Mouse (Mus musculus): ENCODE measurements at regions not wholly inside any gene's neighbourhood (a gene's known extent, or its start where the extent isn't known, plus 50 kb on each side); places are given as distances from the start of the nearest gene placed in this dataset.
A peak's percentile ranks its signal among the peaks of the same experiment; 100 is the strongest.

DNA sequence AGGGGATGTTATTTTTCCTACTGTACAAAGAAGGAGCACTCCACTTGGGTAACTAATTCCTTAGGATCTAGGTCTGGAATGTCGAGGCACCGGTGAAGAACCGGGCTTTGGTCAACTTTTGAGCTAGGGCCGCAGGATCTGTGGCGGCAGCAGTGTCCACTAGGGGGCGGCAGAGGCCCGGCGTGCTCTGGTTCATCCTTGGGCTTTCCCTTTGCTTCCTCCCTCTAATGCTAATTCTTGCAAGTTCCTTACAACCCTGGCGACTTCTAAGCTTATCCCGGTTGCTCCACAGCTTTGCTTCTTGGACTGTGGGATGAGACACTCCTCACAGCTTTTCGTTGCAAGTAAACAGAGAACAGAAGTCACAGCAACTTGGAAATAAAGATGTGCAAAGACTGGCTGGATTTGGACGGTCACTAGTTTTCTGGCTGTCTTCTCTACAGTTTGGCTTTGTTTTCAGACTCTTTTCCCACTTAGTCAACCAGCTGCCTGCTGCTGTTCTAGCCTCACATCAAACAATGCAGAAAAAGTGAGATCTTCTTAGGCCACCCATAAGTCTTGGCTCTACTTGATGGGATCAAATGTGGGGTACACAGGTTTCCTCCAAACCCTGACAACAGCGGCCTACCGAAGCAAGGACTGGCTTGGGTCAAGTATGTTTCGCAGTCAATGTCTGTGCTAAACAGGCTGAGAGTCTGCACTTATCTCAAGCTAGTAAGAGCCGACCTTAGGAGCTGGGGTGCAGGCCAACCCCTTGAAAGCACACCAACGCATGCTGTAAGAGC lies 51.2 kb upstream of the Tmem72 start:
- peak; percentile 76 for DNase-seq (ENCODE audit: low read depth, low spot score)

DNA sequence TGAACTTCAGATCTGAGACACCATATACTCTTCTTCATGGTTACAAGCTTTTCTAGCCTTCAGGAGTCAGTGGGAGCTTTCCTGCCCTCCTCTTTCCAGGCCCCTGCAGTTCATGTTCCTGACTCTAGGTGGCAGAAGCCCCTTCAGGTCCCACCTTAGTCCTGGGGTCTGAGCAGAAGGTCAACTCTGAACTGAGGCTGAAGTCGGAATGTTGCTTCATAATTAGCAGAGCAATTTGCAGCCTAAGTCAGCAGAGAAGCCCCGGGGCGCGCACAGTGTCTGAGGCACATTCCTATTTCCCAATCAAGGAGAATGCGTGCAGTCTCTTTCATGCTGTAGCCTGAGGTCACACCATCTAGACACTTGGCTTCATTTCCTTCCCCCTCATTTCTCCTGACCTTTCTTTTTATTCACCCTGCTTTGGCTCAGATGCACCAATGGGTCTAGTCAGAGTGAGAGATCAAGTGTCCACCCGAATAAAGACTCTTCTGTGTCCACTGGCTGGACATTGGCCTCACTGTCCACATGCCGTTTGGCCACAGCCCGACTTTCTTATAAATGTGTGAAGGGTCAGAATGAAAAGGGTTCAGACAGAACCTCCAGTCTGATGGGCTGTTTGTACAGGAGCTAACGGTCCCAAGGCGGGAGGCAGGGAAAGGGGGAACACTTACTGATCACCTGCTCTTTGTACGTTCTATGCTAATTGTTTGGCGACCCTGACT lies 58.4 kb upstream of the Tmem72 start:
- peak; percentile 61 for DNase-seq (ENCODE audit: low read depth, low spot score)

DNA sequence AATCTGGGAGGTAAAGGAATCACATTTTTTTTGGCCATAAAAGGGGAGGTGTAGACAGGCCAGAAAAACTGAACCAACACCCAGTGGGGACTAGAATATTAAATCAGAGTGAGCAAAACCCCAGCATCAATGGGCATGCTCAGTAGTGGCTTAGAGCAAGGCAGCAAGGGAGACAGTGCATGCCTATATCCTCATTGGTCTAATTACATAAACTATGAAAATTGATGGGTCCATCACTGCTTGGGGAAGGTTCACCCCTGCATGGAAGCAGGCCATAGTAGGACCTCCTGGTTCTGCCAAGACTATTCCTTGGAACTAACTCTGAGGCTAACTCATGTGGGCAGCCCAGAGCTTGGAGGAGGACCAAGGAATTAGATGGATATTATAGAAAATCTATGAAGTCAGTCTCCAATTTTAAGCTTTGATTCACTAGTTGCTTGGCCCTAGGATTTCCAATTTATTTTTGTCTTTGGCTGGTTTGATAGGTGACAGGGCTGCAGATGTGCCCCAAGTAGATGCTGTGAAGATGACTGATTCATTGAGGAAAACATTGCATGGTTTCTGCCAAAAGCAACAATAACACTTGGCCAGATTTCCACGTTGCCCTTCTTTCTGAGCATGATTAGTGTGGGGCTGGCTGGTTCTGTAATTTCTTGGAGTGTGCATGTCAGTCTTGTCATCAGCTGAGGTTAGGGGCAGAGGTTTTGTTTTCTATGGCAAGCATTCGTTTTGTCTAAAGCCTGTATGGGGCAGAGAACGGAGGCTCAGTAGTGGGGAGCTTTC lies 70.0 kb upstream of the Tmem72 start:
- DNase-seq (ENCODE audit: low read depth, low spot score): no peak

DNA sequence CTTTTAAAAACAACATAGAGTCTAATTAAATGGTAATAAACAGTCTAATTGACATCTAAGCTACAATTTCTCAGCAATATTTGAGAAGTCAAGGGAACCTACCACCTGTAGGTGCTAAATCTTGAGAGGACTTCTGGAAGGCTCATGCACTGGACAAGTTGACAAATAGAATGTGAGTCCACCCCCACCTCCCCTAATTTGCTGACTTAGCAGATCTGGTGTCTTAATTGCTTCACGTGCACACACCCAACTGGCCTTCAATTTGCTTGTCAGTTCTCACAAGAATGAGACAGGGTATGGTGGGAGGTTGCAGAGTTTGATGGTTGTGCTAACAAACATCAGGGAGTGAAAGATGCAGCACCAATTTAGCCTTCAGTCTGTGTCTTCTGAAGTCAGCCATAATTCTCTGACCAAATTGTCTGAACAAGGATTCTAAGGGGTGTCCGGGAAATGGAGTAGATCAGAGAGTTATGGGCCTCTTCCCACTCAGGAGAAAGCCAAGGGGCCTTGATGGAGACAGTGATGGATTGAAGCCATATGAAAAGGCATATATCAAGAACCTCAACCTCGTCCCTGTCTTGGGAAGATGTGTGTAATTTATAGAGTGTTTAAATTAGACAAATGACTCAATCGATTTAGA lies 76.7 kb upstream of the Tmem72 start:
- DNase-seq (ENCODE audit: low read depth, low spot score): no peak

GRCm38 (mm10) chr6:116793961-116794336 lies 77.2 kb upstream of the Tmem72 start:
- no peak for DNase-seq (ENCODE audit: low read depth, low spot score)

DNA sequence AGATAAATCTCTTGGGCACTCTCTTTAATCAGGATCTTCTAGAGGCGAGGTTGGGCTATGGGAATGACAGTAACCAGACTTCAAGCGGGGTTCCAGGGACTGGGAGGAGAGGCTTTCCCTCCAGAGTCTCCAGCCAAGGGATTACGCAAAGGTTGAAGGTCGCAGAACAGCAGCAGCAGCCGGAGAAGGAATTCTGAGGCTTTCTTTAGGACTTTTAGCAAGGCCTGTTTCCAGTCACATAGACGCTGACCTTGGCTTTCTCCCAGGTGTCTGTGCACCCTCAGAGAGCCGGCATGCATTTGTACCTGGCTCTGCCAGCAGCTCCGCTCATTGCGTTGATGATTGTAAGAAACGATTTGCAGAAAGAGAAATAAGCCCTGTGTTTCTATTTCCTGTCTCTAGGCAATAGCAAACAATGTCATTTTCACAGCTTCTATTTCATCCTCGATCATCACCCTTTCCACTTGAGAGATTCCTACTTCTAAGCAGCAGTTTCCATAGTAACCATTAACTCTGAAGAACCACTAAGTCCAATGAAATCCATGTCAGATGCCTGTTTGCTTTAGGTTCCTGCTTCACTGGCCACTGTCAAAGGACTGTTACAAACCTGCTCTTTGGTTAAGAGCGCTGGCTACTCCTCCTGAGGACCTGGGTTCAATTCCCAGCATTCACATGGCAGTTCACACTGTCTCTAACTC lies 104.7 kb upstream of the Tmem72 start:
- no peak for DNase-seq (ENCODE audit: low read depth, low spot score)

DNA sequence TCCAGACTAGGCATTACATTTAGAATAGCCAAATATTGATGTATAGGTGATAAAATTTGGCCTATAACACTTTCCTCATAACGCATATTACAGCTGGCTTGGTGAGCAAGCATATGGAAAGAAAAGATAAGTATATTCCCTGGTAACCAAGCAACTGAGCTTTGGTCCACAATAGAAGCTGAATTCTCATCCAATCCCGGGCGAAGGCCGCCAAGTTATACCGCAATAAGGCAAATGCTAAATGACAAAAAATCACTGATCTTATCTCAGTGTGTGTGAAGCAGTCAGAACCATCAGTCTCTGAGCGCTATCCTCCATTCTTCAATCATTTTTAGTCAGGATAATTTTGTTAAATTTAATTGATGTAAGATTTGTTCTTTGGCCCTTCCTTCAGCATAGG lies 105.9 kb upstream of the Tmem72 start:
- DNase-seq (ENCODE audit: low read depth, low spot score): no peak

DNA sequence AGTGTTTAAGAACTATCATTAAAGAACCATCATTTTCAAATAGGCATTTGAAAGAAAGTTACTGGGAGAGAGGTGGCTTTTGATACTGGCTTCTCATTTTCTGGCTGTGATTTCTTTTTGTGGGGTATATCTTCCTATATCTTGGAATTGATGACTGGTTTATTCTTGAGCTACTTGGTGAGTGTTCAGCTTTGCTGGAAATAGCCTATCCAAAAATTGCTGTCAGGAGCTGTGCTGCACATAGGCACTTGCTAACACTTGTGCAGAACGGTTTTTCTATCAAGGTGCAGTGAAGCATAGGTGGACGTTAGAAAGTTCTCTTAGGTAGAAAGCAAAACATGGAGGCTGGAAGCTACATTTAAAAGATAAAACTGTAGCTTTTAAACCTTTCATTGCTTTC lies 108.9 kb upstream of the Tmem72 start:
- DNase-seq (ENCODE audit: low read depth, low spot score): no peak

GRCm38 (mm10) chr6:116829341-116829740 lies 112.6 kb upstream of the Tmem72 start:
- no peak for DNase-seq (ENCODE audit: low read depth, low spot score)

- DNase-seq (ENCODE audit: low read depth, low spot score): no peak
These were observed 129.5 kb upstream of the Tmem72 start for GRCm38 (mm10) chr6:116845990-116846862.

DNA sequence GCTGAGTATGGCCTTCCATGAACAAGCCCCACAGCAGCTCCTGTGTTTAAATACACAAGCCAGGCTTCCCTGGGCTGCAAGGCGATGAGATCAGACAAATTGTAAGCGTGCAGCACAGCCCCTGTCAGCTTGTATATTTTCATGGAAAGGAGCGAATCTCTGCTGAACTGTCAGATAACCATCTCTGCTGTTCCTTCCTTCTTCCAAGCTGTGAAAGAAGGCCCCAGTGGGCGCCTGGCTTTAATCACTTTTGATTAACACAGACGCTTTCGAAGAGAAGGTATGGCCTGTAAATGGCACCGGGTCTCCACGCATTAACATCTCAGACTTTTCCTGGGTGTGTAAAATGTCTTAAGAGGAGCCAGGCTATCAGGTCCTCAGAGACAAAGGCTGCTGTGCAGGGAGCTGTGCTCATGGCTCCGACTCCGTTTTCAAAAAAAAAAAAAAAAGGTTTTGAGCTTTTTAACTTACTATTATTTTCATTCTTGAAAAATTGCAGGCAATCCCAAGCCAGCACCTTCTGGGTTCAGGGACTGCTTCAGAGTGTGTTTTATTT lies 131.9 kb upstream of the Tmem72 start:
- DNase-seq (ENCODE audit: low read depth, low spot score): no peak

GRCm38 (mm10) chr6:116854029-116854428 lies 137.3 kb upstream of the Tmem72 start:
- no peak for DNase-seq (ENCODE audit: low read depth, low spot score)

- no peak for DNase-seq (ENCODE audit: low read depth, low spot score)
These were observed 139.4 kb upstream of the Tmem72 start for GRCm38 (mm10) chr6:116856093-116856492.

DNA sequence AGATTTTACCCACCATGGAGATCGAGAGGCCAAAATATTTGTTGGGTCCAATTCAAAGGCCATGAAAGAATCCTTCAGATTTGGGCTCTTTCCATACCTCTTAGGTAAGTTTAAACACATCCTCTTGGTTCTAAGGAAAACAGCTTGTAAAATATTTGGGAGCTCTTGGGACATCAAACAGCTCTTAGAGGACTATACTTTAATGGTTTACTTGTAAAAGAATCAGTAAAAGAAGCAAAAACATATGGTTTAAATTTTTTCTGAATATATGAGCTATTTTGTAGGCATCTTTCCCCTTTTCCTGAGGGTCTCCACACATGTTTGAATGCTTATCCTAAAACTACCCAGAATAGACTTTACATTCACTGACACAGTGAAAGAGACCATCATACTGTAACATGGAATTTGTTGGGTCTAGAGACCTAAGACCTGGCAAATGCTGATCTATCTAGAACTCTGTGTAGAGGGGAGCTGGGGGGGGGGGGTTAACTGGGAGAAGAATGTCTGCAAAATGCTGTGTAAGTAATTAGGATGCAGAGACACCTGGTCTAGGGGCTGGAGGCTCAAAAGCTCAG lies 140.3 kb upstream of the Tmem72 start:
- DNase-seq (ENCODE audit: low read depth, low spot score): no peak

- DNase-seq (ENCODE audit: low read depth, low spot score): no peak
These were observed 146.4 kb upstream of the Tmem72 start for GRCm38 (mm10) chr6:116863130-116863529.

- DNase-seq (ENCODE audit: low read depth, low spot score): no peak
These were observed 146.9 kb upstream of the Tmem72 start for GRCm38 (mm10) chr6:116863626-116864025.

GRCm38 (mm10) chr6:116893299-116893698 lies 176.6 kb upstream of the Tmem72 start:
- no peak for DNase-seq (ENCODE audit: low read depth, low spot score)

- no peak for DNase-seq (ENCODE audit: low read depth, low spot score)
These were observed 177.5 kb upstream of the Tmem72 start for GRCm38 (mm10) chr6:116894252-116894651.

DNA sequence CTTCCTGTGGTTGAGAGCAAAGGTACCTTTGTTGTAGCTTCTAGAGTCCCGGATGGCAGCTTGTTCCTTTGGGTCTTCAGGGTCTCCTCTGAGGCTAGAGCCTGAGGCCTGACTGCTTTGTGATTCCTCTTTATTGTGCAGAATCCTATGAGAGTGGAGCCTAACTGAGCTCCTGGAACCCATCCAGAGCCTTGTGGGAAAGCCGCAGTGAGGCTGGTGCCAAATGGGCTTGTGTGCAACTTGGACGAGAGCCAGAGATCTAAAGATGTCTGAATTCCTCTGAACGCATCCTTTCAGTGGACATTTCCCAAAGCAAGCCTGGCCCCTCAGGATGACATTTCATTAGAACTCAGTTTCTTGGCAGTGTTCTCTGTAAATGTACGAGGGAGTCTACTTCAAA lies 178.4 kb upstream of the Tmem72 start:
- DNase-seq (ENCODE audit: low read depth, low spot score): no peak
